Mouse (Mus musculus): ENCODE measurements around the gene Ccdc155. TPM values are rescaled to one million over a fixed set of nuclear protein-coding genes. Genes with fewer than 3 reads are reported as not detected.
A peak's percentile ranks its signal among the peaks of the same experiment; 100 is the strongest.
"Not testable (repeated sequence)": the region's sequence is repeated elsewhere in the genome, so short reads cannot be mapped to it uniquely, and the experiment has no call there.

The Ccdc155 gene
- total RNA-seq, 2 experiments from 2014 or later, result 2.2 to 2.9 TPM

- no peak for DNase-seq (ENCODE audit: low spot score in 2 of 2)
These were observed 12.8 kb downstream of the Ccdc155 start for GRCm38 (mm10) chr7:45191803-45192363.

- DNase-seq (ENCODE audit: low spot score in 2 of 2), result no peak
These were observed 13.5 kb downstream of the Ccdc155 start for GRCm38 (mm10) chr7:45191161-45191560.

- no peak for DNase-seq (ENCODE audit: low spot score in 2 of 2)
These were observed 14.5 kb downstream of the Ccdc155 start for GRCm38 (mm10) chr7:45190186-45190585.

- no peak for DNase-seq (ENCODE audit: low spot score in 2 of 2)
These were observed 15.1 kb downstream of the Ccdc155 start for GRCm38 (mm10) chr7:45189600-45189999.

- DNase-seq (ENCODE audit: low spot score in 2 of 2), result no peak
These were observed 18.8 kb downstream of the Ccdc155 start for GRCm38 (mm10) chr7:45185921-45186320.

- no peak for DNase-seq (ENCODE audit: low spot score in 2 of 2)
These were observed 21.0 kb downstream of the Ccdc155 start for GRCm38 (mm10) chr7:45183672-45184071.

GRCm38 (mm10) chr7:45182606-45183005 is 22.1 kb downstream of the Ccdc155 start:
- no peak for DNase-seq (ENCODE audit: low spot score in 2 of 2)

- peak; percentile 78 to 83 for DNase-seq (ENCODE audit: low spot score in 2 of 2)
These were observed 22.5 kb downstream of the Ccdc155 start for GRCm38 (mm10) chr7:45182199-45182601.

GRCm38 (mm10) chr7:45181540-45181939 is 23.2 kb downstream of the Ccdc155 start:
- no peak for DNase-seq (ENCODE audit: low spot score in 2 of 2)

- DNase-seq (ENCODE audit: low spot score in 2 of 2), result no peak
These were observed 23.7 kb downstream of the Ccdc155 start, which contains the start of gene Pth2 for GRCm38 (mm10) chr7:45180896-45181477. Pth2 (plus strand) TSS chr7:45180995.

- no peak for DNase-seq (ENCODE audit: low spot score in 2 of 2)
These were observed 25.2 kb downstream of the Ccdc155 start, which contains the start of gene Gfy for GRCm38 (mm10) chr7:45179469-45179868. Gfy (minus strand) TSS chr7:45179569.

GRCm38 (mm10) chr7:45178550-45178949 is 26.1 kb downstream of the Ccdc155 start:
- no peak for DNase-seq (ENCODE audit: low spot score in 2 of 2)

GRCm38 (mm10) chr7:45176356-45176755 is 28.3 kb downstream of the Ccdc155 start:
- DNase-seq (ENCODE audit: low spot score in 2 of 2), result peak in 1 of 2 experiments; percentile 25

- no peak for DNase-seq (ENCODE audit: low spot score in 2 of 2)
These were observed 28.8 kb downstream of the Ccdc155 start for GRCm38 (mm10) chr7:45175929-45176328.

- no peak for DNase-seq (ENCODE audit: low spot score in 2 of 2)
These were observed 29.3 kb downstream of the Ccdc155 start for GRCm38 (mm10) chr7:45175398-45175797.

- DNase-seq (ENCODE audit: low spot score in 2 of 2), result no peak
These were observed 30.0 kb downstream of the Ccdc155 start for GRCm38 (mm10) chr7:45174567-45175280.

GRCm38 (mm10) chr7:45173772-45174171 is 30.9 kb downstream of the Ccdc155 start:
- DNase-seq (ENCODE audit: low spot score in 2 of 2), result not testable (repeated sequence)

GRCm38 (mm10) chr7:45172974-45173373 is 31.7 kb downstream of the Ccdc155 start:
- DNase-seq (ENCODE audit: low spot score in 2 of 2), result peak in 1 of 2 experiments; percentile 32

- peak; percentile 57 to 63 for DNase-seq (ENCODE audit: low spot score in 2 of 2)
These were observed 35.2 kb downstream of the Ccdc155 start for GRCm38 (mm10) chr7:45169495-45169894.

- no peak for DNase-seq (ENCODE audit: low spot score in 2 of 2)
These were observed 36.0 kb downstream of the Ccdc155 start for GRCm38 (mm10) chr7:45168656-45169055.

GRCm38 (mm10) chr7:45167761-45168445 is 36.8 kb downstream of the Ccdc155 start:
- peak; percentile 57 to 59 for DNase-seq (ENCODE audit: low spot score in 2 of 2)

GRCm38 (mm10) chr7:45166950-45167401 is 37.7 kb downstream of the Ccdc155 start:
- DNase-seq (ENCODE audit: low spot score in 2 of 2), result peak in 1 of 2 experiments; percentile 34
